Mouse (Mus musculus) testis, postnatal 10 days (tissue): Measurements from ENCODE around the gene Pik3c2b.
"Not testable (repeated sequence)": the region's sequence is repeated elsewhere in the genome, so short reads cannot be mapped to it uniquely, and the experiment has no call there.

Experiments used
- DNase-seq: peaks from one replicate; pipeline ENCODE4 v3.0.0; 2021; ENCODE audit warnings: low spot score

The Pik3c2b gene

DNA sequence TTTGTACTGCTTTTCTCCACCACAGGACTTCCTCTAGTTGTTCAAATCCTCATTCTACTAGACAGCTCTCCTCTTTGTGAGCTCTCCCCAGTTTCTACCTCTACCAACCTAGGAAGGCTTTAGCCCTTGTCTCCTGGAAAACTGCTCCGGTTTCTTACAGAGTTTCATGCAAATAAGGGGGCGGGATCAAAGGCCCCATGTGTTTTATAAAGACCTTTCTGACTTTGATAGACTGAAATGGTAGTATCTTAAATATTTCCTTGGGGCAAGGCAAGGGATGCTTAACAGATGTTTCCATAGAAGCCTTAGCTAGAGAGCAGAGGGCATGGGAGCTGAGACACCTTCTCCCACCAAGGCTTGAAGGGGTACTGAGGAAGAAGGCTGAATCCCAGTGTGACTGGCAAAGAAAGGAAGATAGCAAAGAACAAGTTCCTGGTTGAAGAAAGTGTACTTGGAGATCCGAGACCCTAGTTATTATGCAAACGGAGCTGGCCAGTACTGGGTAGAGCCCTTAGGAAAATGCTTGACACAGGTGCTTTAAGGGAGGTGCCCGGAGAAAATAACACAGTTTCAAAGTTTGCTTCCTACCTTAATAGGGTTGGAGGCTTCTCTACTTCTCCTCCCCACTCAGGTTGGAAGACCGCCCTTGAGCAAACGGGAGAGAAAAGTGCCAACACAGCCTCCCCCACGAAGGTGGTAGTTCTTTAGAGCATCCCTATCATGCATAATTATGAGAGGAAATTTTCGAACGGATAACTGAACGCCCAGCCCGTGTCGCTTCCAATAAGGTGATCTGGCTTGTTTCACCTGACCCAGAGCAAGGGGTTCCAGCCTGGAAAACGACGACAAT is at the start of gene Pik3c2b:
Pik3c2b (plus strand) TSS at position 657 of the 850 bp plus-strand sequence.
- no peak for DNase-seq

DNA sequence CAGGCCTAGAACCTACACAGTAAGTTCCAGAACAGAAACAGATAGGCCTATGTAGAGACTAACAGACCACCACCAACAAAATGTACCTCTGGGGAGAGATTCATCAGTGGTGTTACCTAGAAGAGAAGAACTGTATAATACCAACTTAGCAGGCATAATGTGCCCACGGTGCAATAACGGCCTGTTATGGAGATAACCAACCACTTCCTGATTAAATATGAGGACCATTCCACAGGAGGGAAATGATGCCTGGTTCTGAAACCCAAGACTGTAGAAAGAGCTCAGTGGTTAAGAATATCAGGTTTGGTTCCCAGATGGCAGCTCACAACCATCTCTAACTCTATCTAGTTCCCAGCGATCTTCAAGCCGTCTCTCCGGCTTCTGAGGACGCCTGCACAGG is 45.1 kb upstream of the Pik3c2b start:
- DNase-seq = no peak

DNA sequence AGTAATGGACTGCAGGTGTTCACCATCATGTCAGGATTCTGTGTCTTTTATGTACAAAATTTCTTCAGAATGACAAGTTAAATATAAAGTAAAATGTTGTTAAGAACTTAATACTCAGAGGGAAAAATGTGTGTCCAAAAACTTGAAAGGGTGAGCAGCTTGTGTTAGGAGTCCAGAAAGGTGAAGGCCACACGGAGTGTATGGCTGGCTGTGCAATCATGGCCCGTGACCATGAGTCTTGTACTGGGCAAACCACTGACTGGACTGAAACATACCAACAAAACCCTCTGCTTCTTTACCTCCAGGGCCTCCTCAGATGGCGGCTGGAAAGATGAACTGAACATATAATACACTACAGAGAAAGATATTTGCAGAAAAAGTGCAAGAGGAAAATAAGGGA is 38.9 kb upstream of the Pik3c2b start:
- no peak for DNase-seq

DNA sequence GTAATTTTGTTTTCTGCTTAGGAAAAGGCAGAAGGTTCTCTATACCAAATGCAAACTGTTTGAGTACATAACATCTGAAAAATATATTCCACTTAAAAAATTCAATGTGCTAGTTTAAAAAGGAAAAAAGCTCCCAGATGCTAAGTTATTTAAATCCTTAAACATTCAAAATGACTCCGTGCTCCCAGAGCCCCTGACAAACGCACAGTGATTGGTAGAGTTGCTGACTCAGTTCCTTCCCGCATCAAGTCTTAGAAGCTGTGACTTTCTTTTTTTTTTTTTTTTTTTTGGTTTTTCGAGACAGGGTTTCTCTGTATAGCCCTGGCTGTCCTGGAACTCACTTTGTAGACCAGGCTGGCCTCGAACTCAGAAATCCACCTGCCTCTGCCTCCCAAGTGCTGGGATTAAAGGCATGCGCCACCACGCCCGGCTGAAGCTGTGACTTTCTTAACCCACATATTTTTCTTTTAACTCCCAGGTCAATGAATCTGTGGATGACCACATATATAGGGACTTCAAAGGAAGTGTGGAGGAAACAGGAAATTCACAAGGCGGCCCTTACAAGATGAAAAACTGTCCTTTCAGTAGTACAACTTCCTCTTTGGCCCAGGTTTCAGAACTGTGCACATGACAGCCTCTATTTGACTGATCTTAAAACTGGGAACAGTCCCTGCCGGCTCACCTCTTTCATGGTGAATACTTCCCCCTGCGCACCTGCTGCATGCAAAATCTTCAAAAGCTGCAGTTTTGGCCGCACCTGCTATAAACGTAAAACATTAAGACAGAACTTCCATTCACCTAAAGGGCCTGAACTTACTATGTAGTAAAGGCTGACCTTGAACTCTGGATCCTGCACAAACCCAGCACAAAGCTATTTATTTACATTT is 33.3 kb upstream of the Pik3c2b start:
- DNase-seq = no peak

DNA sequence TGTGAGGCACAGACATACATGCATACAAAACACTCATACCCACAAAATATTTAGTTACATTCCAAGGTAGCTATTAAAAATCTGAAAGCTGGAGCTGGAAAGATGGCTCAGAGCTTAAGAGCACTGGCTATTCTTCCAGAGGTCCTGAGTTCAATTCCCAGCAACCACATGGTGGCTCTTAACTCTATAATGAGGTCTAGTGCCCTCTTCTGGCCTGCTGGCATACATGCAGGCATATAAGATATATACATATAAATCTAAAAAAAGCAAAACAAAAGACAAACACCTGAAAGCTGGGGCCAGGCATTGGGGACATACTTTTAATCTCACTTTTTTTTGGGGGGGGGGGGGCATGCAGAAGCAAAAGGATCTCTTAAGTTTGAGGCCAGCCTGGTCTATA is 32.1 kb upstream of the Pik3c2b start:
- no peak for DNase-seq

DNA sequence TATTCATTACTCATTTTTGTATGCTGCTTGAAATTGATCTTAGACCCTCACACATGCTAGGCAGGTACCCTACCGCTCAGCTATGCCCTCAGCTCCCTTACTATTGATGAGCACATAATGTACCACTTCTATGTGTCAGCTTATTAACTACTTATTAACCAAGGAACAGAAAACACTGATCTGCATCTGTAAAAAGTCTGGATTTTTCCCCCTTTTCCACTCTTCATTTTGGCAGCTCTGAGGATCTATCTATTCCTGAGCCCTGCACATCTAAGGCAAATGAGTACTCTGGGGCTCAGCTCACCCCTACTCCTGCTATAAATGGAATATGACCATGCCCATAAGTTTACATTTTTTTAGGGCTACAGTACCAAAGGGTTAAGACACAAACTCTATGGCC is 31.3 kb upstream of the Pik3c2b start:
- DNase-seq = no peak

DNA sequence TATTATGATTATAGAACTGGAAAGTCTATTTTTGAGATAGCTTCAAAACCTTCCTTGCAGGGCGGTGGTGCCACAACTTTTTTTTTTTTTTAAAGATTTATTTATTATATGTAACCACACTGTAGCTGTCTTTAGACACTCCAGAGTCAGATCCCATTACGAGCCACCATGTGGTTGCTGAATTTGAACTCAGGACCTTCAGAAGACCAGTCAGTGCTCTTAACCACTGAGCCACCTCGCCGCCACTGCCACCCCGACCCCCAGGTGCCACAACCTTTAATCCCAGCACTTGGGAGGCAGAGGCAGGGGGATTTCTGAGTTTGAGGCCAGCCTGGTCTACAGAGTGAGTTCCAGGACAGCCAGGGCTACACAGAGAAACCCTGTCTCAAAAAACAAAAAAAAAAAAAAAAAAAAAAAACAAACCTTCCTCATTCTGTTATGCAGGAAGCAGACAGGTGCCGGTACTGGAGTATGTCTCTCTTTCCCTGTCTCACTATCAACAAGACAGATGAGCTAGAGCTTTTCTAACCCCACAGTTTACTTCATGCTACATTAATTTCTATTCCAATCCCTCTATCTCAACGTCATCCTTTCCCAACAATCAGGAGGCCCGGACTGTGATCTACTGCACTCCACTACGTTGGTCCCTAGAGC is 28.6 kb upstream of the Pik3c2b start:
- no peak for DNase-seq

DNA sequence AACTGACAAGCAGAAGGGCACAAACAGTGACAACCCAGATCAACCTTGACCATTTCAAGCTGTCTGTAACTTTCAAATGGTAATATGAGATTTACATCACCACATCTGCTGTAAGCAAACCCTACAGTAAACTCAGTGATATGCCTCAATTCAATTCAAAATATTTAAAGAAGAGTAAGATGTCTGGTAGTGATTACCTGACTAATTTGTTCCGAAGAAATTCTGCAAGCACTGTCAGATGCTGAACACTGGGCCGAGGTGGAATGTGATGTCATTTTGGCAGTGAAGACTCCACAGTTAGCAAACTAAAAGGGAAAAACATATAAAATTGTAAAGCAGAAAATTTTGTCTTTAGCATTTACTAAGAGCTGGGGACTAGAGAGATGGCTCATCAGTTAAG is 26.9 kb upstream of the Pik3c2b start:
- no peak for DNase-seq

DNA sequence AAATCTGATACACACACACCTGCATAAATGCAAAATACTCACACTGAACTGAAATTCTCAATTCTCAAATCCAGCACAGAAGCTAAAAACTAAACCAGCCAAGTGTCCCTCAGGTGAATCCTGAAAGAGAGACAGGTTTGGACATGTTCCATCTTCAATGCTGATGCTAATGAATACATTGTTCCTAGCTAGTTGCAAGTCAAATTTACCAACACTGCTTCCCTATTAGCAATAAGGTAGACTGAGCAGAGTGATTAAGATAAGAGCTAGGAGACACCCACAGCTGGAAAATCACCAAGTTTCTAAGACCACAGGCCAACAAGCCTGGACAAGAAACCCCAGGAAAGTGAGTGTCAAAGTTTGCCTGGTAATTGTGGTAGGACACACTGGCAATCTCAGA is 26.2 kb upstream of the Pik3c2b start:
- DNase-seq = no peak

DNA sequence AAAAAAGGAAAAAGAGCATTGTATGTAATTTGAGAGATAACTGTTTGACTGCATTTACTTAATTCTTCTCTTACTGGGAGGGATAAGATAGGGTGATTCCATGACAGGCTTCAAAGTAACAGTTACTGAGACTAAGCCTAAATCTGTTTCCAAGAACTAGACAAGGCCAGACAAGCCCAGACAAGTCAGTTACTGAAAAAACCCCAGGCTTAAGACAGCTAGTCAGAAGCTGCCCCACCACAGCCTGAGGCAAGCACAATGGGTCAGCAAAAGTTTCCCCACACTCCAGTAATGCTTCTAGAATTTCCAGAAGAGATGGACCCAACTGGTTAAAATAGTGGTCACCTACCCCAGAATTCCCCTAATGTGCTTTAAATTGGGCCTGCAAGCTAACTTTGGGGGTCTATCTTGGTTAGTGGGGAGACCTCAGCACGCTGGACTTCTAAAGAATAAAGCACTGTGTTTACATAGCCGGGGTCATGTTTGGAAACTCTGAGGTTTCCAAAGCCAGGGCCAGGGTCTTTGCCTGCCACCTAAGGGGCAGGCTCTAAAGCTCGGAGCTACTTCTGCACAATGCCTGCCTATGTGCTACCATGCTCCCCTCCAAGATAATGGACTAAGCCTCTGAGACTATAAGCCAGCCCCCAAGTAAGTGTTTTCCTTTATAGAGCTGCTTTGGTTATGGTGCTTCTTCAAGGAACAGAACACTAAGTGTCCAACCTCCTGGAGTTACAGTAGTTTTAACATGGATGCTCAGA is 25.2 kb upstream of the Pik3c2b start:
- DNase-seq = no peak

DNA sequence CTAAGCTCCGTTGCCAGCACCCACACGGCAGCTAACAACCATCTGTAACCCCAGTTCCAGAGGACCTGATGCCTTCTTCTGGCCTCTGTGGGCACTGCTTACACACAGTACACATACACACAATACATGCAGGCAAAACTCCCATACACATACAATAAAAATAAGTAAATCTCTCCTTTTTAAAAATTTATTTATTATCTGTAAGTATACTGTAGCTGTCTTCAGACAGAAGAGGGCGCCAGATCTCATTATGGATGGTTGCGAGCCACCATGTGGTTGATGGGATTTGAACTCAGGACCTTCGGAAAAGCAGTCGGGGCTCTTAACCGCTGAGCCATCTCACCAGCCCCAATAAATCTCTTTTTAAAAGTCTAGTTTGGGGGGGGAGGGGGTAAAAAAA is 24.1 kb upstream of the Pik3c2b start:
- DNase-seq = no peak

DNA sequence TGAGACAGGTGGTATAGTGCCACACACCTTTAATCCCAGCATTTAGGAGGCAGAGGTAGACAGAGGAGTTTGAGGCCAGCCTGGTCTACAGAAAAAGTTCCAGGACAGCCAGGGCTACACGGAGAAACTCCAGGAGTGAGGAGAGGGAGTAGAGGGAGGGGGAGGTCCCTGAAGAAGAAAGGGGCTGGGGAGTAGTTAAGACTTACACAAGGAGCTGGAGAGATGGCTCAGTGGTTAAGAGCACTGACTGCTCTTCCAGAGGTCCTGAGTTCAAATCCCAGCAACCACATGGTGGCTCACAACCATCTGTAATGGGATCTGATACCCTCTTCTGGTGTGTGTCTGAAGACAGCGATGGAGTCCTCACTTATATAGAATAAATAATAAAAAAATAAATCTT is 23.5 kb upstream of the Pik3c2b start:
- DNase-seq = not testable (repeated sequence)

DNA sequence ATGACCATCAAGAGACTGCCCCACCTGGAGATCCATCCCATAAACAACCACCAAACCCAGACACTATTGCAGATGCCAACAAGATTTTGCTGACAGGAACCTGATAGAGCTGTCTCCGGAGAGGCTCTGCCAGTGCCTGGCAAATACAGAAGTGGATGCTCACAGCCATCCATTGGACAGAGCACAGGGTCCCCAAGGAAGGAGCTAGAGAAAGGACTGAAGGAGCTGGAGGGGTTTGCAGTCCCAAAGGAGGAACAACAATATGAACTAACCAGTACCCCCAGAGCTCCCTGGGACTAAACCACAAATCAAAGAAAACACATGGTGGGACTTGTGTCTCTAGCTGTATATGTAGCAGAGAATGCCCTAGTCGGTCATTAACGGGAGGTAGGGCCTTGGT is 21.7 kb upstream of the Pik3c2b start:
- not testable (repeated sequence) for DNase-seq

DNA sequence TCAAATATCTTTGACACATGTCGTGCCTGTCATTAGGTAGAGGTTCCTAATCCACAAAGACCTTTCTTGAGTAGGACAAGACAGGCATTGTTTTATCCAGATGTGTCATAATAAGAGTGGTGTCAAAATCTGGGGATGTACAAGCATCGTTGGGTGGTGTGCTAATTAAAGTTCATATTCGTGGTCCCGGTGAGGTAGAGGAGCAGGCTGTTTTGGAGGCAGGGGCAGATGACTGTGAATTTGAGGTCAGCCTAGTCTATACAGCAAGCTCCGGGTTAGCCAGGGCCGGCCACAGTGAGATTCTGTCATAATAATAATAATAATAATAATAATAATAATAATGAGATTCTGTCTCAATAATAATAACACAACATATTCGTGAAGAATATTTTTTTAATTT is 21.0 kb upstream of the Pik3c2b start:
- DNase-seq = no peak

DNA sequence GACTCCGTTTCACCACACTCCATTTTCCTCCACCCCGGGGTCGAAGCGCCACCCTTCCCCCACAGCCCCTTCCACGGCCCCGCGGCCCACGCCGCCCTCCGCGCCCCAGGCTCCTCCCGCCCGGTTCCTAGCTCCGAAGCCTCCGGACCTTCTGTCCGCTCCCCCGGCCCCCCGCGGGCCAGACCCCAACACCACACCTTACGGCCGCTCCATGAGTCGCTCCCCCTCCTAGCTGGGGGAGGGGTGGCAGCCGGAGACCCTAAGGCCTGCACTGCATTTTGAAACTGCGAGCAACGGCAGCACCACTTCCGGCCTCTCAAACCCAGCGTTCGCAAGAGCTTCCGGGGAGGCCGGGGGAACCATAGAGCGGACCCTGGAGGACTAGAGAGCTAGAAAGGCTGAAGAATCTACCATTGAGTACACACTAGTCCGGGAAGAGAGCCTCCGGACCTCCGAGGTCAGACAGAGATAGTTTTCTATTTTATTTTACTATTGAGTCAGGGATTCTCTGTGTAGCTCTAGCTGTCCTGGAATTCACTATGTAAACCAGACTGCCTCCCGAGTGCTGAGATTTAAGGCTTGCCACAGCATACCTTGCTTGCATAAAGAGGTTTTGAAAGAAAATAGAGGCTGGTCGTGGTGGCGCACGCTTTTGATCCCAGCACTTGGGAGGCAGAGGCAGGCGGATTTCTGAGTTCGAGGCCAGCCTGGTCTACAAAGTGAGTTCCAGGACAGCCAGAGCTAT is 20.2 kb upstream of the Pik3c2b start:
- peak; percentile 87 for DNase-seq

DNA sequence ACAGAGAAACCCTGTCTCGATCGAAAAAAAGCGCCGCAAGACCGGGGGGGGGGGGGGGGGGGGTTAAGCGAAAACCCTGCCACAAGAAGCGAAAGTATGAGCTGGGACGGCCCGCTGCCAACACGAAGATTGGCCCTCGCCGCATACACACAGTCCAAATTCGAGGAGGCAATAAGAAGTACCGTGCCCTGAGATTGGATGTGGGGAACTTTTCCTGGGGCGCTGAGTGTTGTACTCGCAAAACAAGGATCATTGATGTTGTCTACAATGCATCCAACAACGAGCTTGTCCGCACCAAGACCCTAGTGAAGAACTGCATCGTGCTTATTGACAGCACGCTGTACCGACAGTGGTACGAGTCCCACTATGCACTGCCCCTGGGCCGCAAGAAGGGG is 19.7 kb upstream of the Pik3c2b start:
- not testable (repeated sequence) for DNase-seq

DNA sequence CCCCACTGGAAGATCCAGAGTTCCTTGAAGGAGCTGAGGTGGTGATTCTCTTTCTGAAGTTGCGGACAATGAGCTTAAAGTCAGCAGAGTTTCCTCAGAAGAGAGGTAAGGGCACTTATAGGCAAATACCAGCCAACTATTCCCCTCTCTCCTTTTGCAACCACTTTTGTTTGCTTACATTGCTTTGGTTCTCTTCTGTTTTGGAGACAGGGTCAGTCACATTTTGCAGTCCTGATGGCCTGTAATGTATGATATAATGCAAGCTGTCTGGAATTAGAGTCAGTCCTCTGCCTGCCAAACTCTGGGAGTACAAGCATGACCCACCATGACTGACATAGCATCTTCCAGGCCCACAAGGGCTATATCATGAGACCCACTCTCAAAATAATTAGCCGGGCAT is 18.3 kb upstream of the Pik3c2b start:
- no peak for DNase-seq

DNA sequence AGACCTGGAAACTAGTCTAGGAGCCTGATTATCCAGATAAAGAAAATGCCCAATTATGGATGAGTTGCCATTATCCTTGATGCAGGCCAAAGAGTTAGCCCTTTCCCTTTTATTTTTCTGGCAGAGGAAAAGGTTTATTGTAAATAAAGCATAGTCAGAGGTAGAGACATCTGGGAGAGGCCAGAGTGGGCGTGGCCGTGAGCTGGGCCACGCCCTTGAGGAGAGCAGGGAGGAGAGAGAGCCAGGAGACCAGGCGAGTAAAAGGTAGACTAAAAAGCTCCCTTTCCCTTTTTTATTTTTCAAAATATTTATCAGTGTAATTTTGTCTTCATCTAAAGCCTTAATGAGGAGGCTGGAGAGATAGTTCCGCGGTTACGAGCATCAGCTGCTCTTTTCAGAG is 17.5 kb upstream of the Pik3c2b start:
- DNase-seq = no peak

DNA sequence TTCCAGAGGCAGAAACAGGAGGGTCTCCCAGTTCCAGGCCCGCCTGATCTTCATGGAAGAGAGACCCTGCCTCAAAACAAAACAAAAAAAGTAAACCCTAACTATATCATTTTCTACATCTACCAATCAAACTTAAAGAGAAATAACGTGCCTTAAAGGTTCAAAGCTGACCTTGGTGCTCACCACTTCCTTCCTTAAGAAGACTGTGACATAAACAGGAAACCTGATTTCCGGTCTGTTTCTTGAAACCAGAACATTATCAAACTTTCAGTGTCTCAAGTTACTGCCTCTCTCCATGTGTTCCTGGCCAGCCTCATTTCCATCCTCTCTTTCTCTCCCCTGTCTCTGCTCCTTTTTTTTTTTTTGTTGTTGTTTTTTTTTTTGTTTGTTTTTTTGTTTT is 15.7 kb upstream of the Pik3c2b start:
- no peak for DNase-seq

DNA sequence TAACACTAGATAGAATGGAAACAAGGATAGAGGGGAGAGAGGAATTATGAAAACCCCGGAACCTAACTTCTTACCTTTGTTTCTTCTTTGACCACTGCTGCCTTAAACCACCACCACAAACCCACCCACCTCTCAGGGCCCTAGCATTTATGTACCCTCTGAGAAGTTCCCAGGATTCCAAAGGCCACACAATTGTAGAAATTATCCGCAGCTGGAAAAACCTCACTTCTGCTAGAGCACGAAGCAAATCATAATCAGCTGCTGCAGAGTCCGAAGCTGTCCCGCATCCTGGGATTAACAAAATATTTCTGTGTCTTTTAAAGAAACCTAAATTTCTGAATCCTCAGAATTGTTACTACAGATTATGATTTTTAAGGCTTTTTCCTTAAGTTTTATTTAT is 15.0 kb upstream of the Pik3c2b start, which contains the start of gene Mdm4:
Mdm4 (minus strand) TSS at position 101 of the 400 bp plus-strand sequence.
- no peak for DNase-seq

DNA sequence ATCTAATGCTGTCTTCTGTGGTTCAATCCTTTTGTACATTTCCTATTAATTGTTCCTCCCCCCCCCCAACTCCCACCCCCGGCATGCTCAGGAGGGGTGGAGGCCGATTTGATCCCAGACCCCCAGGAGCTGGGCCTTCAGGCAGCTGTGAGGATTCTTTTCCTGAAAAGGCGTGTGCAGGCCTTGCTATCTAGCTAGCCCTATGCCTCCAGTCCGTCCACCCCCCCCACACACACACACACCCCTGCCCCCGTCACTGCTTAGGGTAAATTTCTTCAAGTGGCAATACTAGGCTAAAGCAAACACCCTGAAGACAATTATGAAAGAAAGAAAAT is 12.5 kb upstream of the Pik3c2b start:
- DNase-seq = no peak
